Mouse (Mus musculus) cerebellum, adult 2 months (tissue): ENCODE measurements at regions not wholly inside any gene's neighbourhood (a gene's known extent, or its start where the extent isn't known, plus 50 kb on each side); places are given as distances from the start of the nearest gene placed in this dataset.

Experiments
- CTCF ChIP-seq: fragments of 200-500 bp; IDR thresholded peaks from 2 replicates; pipeline ENCODE4 v1.5.1; 2011; ENCODE audit warnings: low read depth, mild to moderate bottlenecking, control low read depth, low read length, moderate library complexity, borderline replicate concordance; ENCODE audit not compliant: insufficient read depth
- POLR2A ChIP-seq: fragments of 200-500 bp; IDR thresholded peaks from 2 replicates; pipeline ENCODE4 v1.6.1; 2011; ENCODE audit warnings: low read length, control low read depth, borderline replicate concordance; ENCODE audit not compliant: insufficient read depth

DNA sequence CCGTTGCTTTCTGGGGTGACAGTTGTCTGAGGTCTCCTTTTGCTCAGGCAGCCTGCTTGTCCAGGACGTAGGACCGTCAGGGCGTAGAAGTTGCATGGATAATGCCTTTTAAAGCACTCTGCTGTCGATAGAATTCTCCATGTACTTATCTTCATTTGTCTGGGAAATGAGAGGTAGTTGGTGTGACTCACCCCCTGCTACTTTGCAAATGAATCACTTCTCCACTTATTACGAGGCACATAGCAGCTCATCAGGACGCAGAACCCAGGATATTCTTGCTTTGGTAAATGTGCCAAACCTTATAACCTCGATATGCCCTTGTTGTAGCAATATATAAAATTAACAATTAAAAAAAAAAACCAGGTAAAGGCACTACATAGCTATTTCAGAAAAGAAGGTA lies 159.7 kb upstream of the Smlr1 start:
- no peak for TF ChIP-seq CTCF
- no peak for TF ChIP-seq POLR2A
